Mouse (Mus musculus) ES-CJ7 (cell line): ENCODE measurements around the gene Gpr22.
A peak's percentile ranks its signal among the peaks of the same experiment; 100 is the strongest.

Source experiments
- DNase-seq: peaks from one replicate; pipeline ENCODE4 v3.0.0; 2011; ENCODE audit warnings: low read depth, low spot score

Gene Gpr22

GRCm38 (mm10) chr12:31713600-31713999, at the start of gene Gpr22:
Gpr22 (minus strand) TSS chr12:31713947.
- no peak for DNase-seq

GRCm38 (mm10) chr12:31755885-31756755, 42.4 kb upstream of the Gpr22 start:
- DNase-seq = no peak

- DNase-seq = no peak
These were observed 40.7 kb upstream of the Gpr22 start for GRCm38 (mm10) chr12:31754465-31754864.

GRCm38 (mm10) chr12:31749846-31750245, 36.1 kb upstream of the Gpr22 start:
- DNase-seq = peak; percentile 50

- DNase-seq = peak; percentile 60
These were observed 33.6 kb upstream of the Gpr22 start for GRCm38 (mm10) chr12:31747301-31747700.

GRCm38 (mm10) chr12:31734616-31735015, 20.9 kb upstream of the Gpr22 start:
- DNase-seq = no peak

- no peak for DNase-seq
These were observed 16.4 kb upstream of the Gpr22 start for GRCm38 (mm10) chr12:31730126-31730525.

- peak; percentile 80 for DNase-seq
These were observed 13.0 kb upstream of the Gpr22 start for GRCm38 (mm10) chr12:31726707-31727106.

GRCm38 (mm10) chr12:31725511-31726275, 11.9 kb upstream of the Gpr22 start:
- DNase-seq = peak; percentile 75

GRCm38 (mm10) chr12:31724576-31724975, 10.8 kb upstream of the Gpr22 start:
- peak; percentile 63 for DNase-seq

- peak; percentile 34 for DNase-seq
These were observed 6.0 kb upstream of the Gpr22 start for GRCm38 (mm10) chr12:31719586-31720275.

- no peak for DNase-seq
These were observed 323 bp upstream of the Gpr22 start for GRCm38 (mm10) chr12:31714070-31714469.

- DNase-seq = no peak
These were observed 1.0 kb downstream of the Gpr22 start for GRCm38 (mm10) chr12:31712727-31713126.

- DNase-seq = no peak
These were observed 1.5 kb downstream of the Gpr22 start for GRCm38 (mm10) chr12:31712233-31712632.

- DNase-seq = no peak
These were observed 4.1 kb downstream of the Gpr22 start for GRCm38 (mm10) chr12:31709665-31710064.

GRCm38 (mm10) chr12:31707531-31707930, 6.2 kb downstream of the Gpr22 start:
- no peak for DNase-seq

- no peak for DNase-seq
These were observed 7.6 kb downstream of the Gpr22 start for GRCm38 (mm10) chr12:31706168-31706567.

- DNase-seq = no peak
These were observed 9.8 kb downstream of the Gpr22 start for GRCm38 (mm10) chr12:31703904-31704303.

GRCm38 (mm10) chr12:31701411-31701810, 12.3 kb downstream of the Gpr22 start:
- DNase-seq = no peak

- DNase-seq = no peak
These were observed 13.0 kb downstream of the Gpr22 start for GRCm38 (mm10) chr12:31700623-31701347.

GRCm38 (mm10) chr12:31693278-31693677, 20.5 kb downstream of the Gpr22 start:
- DNase-seq = no peak
